Mouse (Mus musculus) ES-E14 (cell line): ENCODE measurements around the gene Sumf1.

ENCODE experiments used
- CHD2 ChIP-seq: IDR thresholded peaks from 2 replicates; pipeline ENCODE4 v1.6.1; 2014; ENCODE audit warnings: mild to moderate bottlenecking, low read depth, low read length, inconsistent platforms
- HCFC1 ChIP-seq: IDR thresholded peaks from 2 replicates; pipeline ENCODE4 v1.6.1; 2012; ENCODE audit warnings: low read length, inconsistent platforms, borderline replicate concordance; ENCODE audit not compliant: insufficient read depth
- MAFK ChIP-seq: IDR thresholded peaks from 2 replicates; pipeline ENCODE4 v1.6.1; 2014; ENCODE audit warnings: mild to moderate bottlenecking, low read depth, low read length, inconsistent platforms; ENCODE audit not compliant: insufficient read depth
- ZC3H11A ChIP-seq: IDR thresholded peaks from 2 replicates; pipeline ENCODE4 v1.6.1; 2012; ENCODE audit warnings: low read depth, mild to moderate bottlenecking, inconsistent platforms, low read length, borderline replicate concordance
- ZNF384 ChIP-seq: IDR thresholded peaks from 2 replicates; pipeline ENCODE4 v1.6.1; 2012; ENCODE audit warnings: low read depth, low read length, inconsistent platforms

- TF ChIP-seq CHD2 (no peak), ZNF384 (no peak), HCFC1 (no peak), MAFK (no peak), ZC3H11A (no peak)
Measured at GRCm38 (mm10) chr6:108216832-108217231, 31.4 kb upstream of the Sumf1 start.
